Mouse (Mus musculus) gastrocnemius, postnatal 36 days (tissue): ENCODE results near the gene Rsad1. TPM values are rescaled to one million over a fixed set of nuclear protein-coding genes. Genes with fewer than 3 reads are reported as not detected.

Experiments
- DNase-seq, 2 experiments: peaks; one replicate each; pipeline ENCODE4 v3.0.0; 2022
- intact Hi-C: fragments of 180-260 bp; cut with DNase I; formaldehyde crosslinking; loops from one replicate; pipeline ENCODE4 v1.15.1; 2025
- long read RNA-seq, 2 experiments: library from polyadenylated mRNA; stranded (forward); transcript quantifications; one replicate each; pipeline ENCODE4 v2.0.0; 2021
- total RNA-seq, 2 experiments: library from RNA; stranded (reverse); gene quantifications; 2 replicates each; pipeline ENCODE4 v1.2.3; 2021

Gene Rsad1
- total RNA-seq, result 1 to 10 TPM; 3.3 to 3.9 TPM
- long read RNA-seq, experiment 1, full-length matches to known transcripts, result 1 of 2 reads
- long read RNA-seq, experiment 1, partial matches to known transcripts, result 0 of 2 reads
- long read RNA-seq, experiment 1, other reads (novel, unspliced or antisense), result 1 of 2 reads
- long read RNA-seq, experiment 2, full-length matches to known transcripts, result 1 of 1 reads
- long read RNA-seq, experiment 2, partial matches to known transcripts, result 0 of 1 reads
- long read RNA-seq, experiment 2, other reads (novel, unspliced or antisense), result 0 of 1 reads

DNA sequence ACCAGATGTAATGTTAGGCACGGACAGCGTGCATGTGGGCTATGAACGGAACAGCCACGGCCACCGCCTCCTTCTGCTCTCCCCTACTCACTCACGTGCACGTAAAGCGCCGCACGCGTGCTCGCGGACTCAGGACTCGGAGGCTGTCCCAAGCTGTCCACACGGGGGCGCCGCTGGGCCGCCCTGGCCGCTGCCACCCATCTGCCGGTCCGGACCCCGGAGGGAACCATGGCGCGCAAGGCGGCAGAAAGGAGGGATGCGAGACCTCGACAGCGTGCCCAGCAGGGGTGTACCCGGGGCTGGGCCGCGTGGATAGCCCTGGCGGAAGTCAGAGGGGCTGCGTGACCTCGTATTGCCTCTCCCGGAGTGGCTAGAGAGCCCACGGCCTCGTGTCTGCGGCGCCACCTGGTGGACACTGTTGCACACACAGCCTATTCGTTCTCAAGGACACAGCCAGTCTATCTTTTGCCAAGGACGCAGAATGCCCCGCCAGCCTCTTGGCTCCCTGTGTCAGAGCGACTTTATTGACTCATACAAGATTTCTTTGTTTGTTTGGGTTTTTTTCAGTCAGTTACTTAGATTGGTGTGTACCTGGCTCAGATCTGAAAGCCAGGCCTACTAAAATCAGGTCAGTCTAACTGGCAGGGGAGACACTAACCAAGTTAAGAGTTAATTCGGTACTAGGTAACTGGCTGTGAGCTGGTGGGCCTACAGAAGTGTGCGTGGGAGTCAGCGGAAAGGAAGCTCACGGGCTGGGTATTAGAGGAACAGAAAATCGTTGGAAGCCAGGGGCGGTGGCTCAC, at the start of gene Rsad1:
TSS of gene Rsad1 (minus strand) at position 368 of the 803 bp plus-strand sequence.
- intact Hi-C loops, result no loop called here
- peak; percentile 94 to 98 for DNase-seq

DNA sequence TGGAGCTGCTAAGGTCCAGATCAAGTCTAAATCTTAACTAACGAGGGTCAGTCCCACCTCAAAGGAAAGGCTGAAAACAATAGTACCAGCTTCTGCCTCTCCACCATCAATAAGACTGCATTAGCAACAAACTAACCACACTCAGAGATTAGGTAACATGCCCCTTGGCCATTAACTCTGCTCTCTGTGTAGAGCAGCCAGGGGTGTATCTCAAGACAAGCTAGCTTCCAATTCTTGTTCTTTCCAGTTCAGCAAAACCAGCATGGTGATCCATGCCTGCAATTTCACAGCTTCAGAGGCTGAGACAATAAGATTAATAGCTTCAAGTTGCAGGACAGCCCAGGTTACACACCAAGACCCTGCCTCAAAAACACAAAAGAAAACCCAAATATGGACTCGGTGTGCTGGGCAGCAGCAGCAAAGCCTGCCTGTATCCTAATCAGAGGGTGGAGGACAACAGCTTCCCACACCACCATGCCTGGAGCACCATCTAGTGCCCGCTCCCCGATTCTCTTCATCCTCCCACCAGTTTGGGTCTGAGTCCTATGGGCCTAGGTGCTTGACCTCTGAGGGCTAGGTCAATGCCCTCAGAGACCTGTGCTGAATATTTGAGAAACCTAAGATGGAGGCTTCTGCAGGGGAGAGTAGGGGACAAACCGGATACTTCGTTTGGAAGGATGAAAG, 49.5 kb upstream of the Rsad1 start:
- DNase-seq, result no peak
- intact Hi-C loops, result no loop called here

DNA sequence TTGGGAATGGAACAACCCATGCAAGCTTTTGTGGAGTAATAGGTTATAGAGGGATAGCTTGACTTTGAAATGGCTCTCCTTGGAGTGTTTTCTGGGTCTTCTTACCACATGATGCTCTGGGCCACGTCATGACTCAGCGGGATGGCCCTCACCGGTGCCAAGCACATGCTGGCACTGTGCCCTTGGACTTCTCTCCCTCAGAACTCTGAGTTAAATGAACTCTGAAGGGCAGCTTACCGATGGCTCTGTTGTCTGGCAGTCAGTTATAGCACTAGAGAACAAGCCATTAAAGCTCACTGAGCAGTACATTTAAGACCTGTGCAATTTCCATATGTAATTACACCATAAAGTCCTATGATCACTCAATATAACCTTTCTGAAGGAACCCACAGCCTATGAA, 48.3 kb upstream of the Rsad1 start:
- DNase-seq, result no peak
- intact Hi-C loops, result no loop called here

DNA sequence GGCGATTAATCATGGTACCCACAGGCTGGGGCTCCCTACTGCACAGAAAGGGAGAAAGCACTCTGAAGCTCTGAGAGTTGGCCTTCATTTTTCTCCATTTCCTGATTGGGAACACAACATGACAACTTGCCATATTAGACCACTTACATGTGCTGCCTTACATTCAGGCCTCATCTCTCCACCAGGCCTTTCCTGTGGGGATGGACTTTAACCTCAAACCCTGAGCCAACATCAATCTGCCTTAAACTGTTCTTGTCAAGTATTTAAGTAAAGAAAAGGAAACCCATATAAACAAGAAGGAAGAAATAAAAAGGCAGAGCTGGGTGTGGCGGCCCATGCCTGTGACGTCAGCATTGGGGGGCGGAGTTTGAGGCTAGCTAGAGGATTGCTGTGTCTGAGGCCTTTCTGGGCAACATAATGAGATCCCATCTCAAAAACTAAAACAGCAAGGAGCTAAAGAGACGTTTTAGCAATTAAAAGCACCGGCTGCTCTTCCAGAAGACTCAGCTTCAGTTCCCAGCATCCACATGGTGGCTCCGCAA, 47.3 kb upstream of the Rsad1 start:
- no peak for DNase-seq
- intact Hi-C loops, result no loop called here

DNA sequence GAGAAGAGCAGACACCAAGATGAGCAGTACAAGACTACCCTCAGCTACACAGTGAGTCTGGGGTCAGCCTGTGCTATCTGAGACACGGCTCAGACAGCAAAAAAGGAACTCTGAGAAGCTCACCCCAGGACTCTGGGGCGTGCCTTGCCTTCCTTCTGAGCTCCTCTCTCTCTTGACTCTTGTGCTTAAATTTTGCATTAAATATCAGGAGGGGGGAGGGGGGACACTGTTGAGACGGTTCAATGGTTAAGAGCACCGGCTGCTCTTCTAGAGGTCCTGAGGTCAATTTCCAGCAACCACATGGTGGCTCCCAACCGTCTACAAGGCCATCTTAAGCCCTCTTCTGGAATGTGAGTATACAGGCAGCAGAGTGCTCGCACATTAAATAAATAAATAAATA, 38.5 kb upstream of the Rsad1 start:
- no peak for DNase-seq
- intact Hi-C loops, result no loop called here

DNA sequence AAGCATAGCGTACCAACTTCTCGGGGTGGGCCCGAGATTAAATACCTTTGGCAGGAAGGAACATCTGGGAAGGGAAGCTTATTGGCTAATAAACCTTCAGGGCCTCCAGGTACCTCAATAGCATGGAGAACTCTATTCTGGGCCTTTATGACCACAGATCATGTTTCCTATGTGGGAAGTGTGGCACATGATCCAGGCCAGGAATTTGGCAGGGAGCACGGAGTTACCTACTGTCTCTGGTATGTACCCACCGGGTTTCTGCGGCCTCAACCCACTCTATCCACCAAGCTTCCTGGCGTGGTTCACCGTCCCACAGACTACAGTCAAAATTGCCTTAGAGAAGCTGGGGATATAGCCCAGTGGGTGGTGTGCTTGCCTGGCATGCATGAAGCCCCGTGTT, 36.0 kb upstream of the Rsad1 start:
- no peak for DNase-seq
- intact Hi-C loops, result no loop called here

DNA sequence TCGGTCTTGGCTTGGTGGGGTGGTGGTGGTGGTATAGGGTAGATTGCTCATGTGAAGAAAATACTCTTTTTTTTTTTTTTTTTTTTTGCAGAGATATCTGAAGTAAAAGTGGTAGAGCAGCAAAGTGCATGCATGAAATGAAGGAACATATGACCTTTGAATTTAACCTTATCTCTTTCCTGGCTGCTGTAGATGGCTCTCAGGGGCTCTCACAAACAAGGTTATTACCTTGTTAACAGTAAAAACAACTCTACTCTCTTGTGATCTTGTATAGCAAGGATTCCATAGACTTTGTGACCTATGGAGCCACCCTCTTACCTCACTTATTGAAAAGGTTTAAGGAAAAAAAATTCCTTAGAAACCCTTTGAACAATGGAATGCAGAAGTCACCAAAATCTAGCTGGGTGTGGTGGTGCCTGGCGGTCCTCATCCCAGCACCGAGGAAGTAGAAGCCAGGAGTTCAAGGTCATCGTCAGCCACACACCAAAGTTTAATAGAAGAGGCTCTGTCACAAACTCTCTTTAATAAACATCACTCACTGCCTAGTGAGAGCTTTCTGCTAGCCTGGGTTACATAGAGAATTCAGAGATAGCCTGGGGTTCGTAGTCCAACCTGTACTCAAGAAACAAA, 31.2 kb upstream of the Rsad1 start:
- DNase-seq, result no peak
- intact Hi-C loops, result no loop called here

DNA sequence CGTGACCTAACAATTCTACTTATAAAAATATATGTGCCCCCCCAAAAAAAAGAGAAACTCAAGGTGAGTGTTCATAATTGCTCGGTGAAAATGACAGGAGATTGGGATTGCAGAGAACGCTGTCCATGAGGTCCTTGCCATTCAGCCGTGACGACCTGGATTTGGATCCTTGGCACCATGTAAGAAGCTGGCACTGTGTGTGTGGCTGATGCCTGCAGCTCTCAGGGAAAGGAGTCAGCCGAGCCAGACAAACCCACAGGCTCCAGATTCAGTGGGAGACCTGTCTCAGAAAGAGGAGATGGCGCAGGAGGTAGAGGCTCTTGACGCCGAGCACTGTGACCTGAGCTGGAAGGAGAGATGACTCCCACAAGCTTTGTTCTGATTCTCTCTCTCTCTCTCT, 27.3 kb upstream of the Rsad1 start:
- no peak for DNase-seq
- intact Hi-C loops, result no loop called here

DNA sequence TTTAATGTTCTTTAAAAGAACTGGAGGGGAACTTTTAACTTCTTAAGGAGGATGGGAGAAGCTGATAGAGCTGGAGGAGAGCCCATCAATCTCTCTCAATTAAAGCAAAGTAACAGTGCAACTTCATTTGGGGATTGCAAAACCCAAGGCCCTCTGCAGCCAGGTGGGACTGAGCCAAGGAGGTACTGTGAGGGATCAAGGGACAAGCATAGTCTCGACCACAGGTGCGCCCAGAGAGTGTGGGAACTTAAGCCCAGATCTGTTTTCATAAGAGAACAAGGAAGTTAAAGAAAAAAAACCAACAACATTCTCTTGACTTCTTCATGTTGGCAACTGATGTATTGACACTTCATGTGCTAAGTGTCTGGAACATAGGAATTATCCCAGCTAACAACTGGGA, 26.0 kb upstream of the Rsad1 start:
- DNase-seq, result no peak
- intact Hi-C loops, result no loop called here

DNA sequence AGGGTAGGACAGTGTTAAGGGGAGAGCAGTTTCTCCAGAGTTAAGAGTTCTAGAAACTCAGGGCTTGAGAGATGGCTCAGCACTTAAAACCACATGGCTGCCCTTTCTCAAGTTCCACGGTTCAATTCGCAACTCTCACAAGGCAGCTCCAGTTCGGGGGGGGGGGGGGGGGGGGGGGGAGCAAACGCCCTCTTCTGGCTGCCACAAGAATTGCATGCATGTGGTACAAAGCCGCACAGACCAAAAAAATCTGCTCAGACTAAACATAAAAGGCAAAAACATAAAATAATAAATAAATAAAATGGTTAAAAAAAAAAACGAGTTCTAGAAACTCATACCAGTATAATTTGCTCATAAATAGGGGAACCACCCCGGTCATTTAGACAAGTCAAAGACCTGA, 25.5 kb upstream of the Rsad1 start:
- no peak for DNase-seq
- intact Hi-C loops, result no loop called here

DNA sequence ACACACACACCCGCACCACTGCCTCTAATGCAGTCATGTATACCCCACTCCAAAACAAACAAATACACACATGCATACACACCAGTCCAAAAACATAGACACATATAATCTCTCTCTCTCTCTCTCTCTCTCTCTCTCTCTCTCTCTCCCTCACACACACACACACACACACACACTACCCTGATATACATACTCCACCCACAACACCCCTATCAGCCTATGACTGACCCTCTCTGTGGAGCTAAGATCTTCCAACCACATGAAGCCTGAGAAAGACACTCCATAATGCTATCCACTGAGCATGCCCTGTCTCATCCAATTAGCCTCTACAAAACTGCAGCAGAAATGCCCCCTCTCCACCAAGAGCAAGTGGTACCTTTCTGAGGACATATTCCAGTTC, 22.8 kb upstream of the Rsad1 start:
- intact Hi-C loops, result no loop called here
- no peak for DNase-seq

DNA sequence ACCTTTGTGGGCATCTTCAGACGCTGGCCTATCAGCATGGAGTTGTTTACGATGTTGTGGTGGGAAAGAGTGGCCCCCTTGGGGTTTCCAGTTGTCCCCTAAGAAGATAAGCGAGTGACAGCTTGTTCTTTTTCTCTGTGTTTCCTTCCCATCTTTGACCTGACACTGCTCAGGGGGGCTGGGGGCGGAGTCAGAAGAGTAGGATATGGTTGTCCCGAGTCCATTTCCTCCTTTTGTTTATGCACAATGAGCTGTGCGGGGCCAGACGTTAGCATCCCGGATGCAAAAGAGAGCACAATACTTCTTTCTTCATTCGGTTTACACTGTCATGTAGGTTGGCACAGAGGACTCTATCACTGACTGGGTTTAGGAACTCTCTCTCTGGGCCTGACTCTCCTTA, 21.6 kb upstream of the Rsad1 start:
- intact Hi-C loops, result no loop called here
- no peak for DNase-seq

DNA sequence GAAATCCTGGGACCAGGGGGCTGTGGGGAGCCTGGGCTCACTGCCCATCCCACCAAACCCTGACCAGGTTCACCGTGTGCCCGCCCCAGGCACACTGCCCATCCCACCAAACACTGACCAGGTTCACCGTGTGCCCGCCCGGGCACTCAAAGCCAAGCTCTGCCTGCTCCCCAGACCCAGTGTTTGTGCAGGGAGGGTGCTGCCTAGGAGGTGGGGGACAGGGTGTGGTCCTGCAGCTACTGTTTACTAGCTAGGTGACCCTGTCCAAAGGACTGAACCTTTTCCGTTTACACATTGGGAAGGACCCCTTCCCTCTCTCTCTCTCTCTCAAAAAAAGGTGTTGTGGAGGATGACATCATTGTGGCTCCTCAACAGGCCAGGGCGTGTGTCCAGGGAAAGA, 18.3 kb upstream of the Rsad1 start:
- intact Hi-C loops, result no loop called here
- DNase-seq, result no peak

DNA sequence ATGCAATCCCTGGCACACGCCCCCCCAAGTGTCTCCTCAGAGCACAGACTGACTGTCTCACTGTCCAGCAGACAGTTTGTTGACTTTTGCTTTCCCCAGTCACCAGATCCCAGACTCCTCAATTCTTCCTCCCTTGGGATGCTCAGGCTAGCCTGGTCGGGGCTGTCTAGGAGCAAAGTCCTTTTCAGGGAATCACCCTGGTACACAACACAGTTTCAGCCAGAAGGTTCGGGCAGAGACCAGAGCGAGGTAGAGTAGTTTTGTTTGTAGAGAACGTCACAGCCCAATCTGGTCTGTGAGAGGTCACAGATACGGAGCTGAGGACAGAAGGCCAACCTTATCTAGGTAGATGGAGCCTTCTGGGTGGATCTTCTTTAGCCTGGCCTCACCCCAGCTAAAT, 17.5 kb upstream of the Rsad1 start:
- no peak for DNase-seq
- intact Hi-C loops, result no loop called here

DNA sequence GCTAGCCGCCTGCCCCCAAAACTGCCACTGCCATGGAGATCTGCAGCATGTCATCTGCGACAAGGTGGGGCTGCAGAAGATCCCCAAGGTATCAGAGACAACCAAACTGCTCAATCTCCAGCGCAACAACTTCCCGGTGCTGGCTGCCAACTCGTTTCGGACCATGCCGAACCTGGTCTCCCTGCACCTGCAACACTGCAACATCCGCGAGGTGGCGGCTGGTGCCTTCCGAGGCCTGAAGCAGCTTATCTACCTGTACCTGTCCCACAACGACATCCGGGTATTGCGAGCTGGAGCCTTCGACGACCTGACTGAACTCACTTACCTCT, 16.1 kb upstream of the Rsad1 start:
- intact Hi-C loops, result no loop called here
- no peak for DNase-seq

DNA sequence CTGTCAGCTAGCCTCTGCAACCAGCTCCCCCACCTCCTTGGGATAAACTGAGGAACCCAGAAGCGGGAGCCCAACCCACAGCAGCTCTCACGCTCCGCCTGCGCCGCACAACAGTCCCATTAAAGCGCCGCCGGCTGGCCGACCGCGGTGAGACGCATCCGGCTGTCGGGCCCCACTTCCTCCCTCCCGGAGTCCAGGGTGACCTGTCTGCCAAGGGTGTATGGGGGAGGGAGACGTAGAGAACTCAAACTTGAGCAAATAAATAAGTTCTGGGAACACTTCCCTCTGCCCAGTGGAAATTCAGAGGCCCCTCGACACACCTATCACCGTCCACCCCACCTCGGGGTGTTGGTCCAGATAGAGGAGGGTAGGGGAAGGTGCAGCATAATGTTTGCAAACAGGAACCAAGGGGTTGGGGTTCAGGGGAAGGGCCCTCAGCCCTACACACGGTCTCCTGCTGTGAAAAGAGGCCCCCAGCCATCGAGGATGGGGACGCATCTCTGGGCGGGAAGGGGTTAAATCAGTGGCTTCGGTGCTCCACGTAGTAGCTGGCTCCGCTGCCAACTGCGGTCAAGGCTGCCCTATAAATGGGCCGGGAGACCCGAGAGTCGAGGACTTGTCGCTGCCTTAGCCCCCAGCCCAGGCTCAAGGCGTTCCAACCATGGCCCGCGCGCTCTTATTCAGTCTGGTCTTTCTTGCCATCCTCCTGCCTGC, 15.5 kb upstream of the Rsad1 start, which contains the start of gene Chad:
TSS of gene Chad (plus strand) at position 611 of the 714 bp plus-strand sequence.
- intact Hi-C loops, result no loop called here
- peak in 1 of 2 experiments; percentile 21 for DNase-seq

DNA sequence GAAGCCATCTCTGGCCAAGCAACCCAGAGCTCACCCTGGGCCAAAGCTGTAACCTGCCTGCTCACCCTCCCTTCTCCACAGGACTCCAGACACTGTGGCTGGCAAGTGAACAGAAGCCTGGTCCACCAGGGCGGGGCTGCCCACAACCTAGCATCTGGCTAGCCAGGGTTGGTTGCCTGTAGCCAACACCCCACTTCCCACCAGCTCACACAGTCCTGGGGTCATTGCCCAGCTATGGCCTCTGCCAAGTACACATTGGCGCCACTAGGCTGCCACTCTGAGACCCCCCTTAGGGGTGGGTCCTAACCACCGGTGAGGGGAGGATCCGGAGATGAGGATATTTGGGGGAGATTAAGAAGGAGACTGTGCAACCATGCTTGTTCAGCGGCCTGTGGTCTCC, 14.8 kb upstream of the Rsad1 start:
- intact Hi-C loops, result no loop called here
- DNase-seq, result no peak

DNA sequence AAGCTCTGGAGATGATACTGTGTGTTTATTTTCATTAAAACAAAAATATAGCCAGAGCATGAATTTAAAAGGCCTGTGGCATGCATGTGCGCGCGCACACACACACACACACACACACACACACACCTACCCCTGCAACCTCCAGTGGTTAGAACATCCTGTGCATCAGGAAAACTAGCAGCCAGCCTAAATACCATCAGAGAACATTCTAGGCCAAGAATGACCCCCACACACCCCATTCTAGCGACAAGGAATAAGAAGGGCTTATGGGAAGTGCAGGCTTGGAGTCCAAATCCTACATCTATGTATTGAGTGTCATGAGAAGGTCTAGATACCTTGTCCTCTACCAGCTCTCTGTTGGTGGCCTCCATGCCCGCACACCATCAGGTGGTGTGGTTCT, 14.3 kb upstream of the Rsad1 start:
- intact Hi-C loops, result no loop called here
- no peak for DNase-seq

DNA sequence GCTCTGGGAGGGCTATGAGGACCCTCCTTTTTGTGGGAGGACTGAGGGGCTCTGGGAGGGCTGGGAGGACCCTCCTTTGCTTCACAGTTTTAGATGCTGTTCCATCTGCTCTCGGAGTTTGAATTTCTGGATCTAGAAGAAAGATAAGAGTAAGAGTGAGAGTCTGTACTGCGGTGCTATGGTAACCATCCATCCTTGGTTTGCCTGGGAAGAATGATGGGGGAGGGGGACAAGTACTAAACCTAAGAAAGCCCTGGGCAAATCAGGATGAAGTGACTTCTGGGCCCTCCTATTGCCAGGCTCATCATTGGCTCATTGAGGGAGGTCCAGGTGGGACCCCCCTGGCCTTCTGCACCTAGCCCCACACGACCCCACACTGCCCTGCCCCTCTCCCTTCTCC, 9.2 kb upstream of the Rsad1 start:
- no peak for DNase-seq
- intact Hi-C loops, result no loop called here

DNA sequence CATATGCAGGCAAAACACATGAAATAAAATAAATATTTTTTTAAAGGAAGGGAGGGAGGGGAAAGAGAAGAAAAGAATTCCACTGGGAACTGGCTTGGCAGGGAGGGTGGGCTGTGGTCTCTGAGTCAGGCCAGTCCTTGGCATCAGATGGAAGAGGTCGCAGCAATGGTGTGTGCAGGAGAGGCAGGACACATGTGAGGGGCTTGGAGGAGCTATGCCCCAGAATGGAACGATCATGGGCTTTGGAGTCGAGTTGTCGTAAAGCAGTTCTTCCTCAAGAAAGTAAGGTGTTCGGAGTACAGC, 1.3 kb upstream of the Rsad1 start:
- intact Hi-C loops, result no loop called here
- DNase-seq, result no peak
